Mouse (Mus musculus) urinary bladder, postnatal 25 days (tissue): ENCODE measurements around the gene Xndc1.

Experiments
- DNase-seq: peaks from one replicate; pipeline ENCODE4 v3.0.0; 2022; ENCODE audit warnings: low spot score

Xndc1 gene

DNA sequence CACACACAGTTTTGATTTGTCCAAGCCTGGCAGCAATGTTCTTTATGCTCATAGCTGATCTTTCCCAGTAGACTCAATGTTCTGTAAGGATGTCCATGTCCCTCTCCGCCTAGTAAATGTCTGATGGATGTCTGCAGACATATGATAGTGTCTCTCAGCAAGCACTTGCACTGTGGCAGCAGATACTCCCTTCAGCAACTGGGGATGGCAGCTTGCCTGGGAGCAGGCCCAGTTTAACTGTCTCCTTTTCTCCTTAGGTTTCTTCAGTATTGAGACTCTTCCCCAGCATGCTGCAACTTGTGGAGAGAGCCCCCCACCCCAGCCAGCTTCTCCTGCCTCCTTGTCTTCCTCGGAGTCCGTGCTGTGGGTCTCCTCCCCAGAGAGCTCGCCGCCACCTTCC lies 16.5 kb downstream of the Xndc1 start:
- DNase-seq, result no peak

DNA sequence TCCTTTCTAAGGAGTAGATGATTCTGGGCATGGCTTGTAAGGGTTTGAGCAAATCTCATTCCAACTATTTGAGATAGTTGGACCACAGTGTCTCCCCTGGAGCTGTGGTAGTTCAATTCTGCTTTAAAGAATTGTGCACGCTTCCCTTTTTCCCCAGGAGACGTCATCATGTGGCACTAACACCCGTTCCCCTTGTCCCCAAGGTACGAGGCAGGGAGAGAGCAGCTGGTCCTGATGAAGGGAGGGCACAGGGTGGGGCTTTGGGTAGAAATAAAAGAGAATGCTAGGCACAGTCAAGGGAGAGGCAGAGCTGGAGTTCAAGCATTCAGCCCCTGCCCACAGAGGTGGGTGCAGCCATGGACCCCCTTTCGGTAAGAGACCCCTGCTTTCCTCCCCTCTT lies 17.5 kb downstream of the Xndc1 start, which contains the start of gene Trpc2:
Gene Trpc2, plus strand, starts transcription at position 301 of the 400 bp plus-strand sequence.
- no peak for DNase-seq

DNA sequence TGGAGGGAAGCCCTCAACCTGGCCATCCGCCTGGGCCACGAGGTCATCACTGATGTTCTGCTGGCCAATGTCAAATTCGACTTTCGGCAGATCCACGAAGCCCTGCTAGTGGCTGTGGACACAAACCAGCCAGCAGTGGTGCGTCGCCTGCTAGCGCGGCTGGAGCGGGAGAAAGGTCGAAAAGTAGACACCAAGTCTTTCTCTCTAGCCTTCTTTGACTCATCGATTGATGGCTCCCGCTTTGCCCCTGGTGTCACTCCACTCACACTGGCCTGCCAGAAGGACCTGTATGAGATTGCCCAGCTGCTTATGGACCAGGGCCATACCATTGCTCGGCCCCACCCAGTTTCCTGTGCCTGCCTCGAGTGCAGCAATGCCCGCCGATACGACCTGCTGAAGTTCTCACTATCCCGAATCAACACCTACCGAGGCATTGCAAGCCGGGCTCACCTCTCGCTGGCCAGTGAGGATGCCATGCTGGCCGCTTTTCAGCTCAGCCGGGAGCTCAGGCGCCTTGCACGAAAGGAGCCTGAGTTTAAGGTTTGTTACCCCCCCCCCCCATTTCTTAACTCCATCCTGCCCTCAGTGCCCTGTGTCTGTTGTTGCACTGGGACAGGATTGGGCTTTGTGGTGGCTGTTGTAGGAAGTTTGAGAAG lies 18.9 kb downstream of the Xndc1 start:
- no peak for DNase-seq

DNA sequence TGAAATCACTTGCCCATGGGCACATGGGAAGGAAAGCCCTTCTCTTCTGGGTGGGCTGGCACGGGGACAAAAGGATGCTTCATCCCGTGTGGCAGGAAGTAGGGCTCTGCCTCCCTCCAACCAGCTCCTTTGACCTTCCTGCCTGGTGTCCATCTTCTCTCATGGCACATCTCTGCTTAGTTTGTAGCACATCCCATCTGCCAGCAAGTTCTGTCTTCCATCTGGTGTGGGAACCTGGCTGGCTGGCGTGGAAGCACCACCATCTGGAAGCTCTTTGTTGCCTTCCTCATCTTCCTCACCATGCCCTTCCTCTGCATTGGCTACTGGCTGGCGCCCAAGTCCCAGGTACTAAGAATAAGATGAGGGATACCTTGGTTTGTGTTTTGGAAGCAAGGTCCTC lies 22.0 kb downstream of the Xndc1 start:
- no peak for DNase-seq

DNA sequence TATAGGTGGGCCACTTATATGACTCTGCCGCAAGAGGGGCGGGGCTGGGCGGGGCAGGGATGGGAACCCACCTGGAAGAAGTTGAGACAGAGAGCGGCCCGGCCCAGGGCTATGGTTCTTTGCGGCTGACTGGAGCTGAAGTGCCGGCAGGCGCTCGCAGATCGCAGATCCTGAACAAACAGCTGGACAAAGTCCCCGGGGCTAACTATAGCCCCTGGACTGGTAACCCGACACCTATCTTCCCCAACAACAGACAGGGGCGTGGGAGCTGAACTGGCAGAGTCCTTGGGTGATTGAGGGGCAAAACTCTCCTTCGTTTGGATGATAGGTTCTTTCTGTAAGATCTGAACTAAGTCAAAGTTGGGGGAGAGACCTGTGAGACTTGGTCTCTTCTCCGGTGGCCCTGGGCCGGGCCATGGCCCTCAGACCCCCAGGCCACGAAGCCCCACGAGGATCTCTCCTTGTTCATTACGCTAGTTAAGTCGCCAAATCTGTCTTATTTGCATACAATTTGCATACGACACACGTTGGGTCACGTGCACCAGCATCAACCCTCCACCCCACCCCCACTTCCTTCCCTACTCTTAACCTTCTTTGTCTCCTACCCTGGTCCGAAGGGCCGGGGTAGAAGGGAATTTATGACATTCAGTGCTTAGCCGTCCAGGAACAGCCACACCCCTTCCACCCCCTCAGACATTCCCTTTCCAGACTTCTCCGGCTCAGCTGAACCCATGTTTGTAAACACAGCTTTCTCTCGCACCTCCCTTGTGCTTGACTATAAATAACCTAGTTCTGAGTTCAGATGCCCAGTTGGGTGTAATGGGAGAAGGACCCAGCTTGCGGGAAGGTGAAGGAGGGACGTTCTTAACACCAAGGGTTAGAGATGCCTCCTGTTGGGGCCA lies 34.7 kb downstream of the Xndc1 start:
- no peak for DNase-seq

DNA sequence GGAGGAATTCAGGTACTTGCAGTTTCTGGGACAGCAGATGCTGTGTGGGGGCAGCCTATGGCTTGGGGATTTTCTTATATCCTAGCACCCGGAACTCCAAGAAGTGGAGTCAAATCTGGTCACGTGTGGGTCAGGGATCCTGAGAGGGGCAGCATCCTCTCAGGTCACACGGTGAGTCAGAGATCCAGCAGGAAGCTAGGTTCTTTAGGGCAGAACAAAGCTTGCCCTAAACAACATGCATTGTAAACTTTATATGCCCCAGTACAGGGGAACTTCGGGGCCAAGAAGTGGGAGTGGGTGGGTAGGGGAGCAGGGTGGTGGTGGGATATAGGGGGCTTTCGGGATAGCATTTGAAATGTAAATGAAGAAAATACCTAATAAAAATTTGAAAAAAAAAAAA lies 35.6 kb downstream of the Xndc1 start:
- no peak for DNase-seq

DNA sequence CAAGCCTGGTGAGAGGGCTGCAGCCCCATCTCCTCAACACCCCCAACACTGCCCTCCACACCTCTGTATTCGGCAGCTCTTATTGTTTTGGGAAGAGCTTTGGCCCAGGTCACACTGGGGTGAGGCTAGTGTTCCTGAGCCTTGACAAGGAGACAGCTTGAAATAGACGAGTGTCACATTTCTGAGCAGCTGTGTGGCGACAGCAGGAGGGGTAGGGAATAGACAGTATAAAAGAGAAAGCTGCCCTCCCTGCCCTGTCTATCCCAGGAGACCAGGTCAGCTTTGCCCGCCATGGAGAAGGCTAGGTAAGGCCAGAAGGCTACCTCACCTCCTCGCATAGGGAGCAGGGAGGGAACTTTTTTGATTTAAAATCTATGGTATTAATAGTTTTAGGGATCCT lies 36.2 kb downstream of the Xndc1 start, which contains the start of gene Art1:
Gene Art1, plus strand, starts transcription at position 257 of the 400 bp plus-strand sequence.
- no peak for DNase-seq

DNA sequence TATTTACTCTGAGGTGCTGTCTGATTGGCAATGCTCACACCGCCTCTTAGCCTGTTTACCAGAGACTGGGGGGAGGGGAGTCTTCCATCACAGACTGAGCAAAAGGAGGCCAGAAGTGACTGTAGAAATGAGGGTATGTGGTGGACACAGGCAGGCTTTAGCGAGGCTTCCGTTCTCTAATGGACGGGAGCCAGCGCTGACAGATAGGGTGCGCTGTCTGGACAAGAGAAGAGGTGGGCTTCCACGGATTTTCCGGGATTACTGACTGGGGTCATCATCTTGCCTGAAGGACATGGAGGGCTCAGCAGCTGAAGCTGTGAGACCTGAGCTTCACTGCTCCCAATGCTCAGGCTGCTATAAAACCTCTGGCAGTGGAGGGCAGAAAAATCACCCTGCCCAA lies 36.9 kb downstream of the Xndc1 start:
- no peak for DNase-seq

DNA sequence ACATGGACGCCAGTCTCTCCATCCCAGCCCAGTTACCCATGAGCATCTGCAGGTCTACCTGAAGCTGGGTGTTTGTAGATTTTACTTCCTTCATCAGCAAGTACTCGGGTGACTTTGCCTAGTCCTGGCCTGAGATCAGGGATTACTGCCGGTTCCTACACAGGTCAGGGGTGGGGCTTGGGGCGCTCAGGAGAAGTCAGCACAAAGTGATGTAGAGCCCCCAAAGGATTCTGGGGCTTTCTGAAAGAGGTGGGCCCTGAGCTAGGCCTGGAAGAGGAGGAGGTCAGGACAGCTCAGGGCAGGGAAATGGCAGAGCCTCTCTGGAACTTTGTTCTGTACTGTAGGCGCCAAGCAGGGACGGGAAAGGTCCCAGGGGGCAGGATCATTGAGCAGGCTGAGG lies 37.4 kb downstream of the Xndc1 start:
- no peak for DNase-seq

DNA sequence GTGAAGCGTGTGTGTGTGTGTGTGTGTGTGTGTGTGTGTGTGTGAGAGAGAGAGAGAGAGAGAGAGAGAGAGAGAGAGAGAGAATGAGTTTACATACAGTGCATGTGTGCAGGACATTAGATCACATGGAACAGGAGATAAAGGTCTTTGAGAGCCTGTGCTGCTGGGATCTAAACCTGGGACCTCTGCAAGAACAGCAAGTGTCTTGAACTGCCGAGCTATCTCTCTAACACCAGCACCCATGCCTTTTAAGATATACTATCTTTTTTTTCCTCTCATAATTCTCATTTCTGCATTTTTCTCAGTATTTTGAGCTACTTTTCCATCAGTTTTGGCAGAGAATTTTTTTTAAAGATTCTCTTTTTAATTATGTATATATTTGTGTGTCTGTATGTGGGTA lies 38.2 kb downstream of the Xndc1 start:
- no peak for DNase-seq

DNA sequence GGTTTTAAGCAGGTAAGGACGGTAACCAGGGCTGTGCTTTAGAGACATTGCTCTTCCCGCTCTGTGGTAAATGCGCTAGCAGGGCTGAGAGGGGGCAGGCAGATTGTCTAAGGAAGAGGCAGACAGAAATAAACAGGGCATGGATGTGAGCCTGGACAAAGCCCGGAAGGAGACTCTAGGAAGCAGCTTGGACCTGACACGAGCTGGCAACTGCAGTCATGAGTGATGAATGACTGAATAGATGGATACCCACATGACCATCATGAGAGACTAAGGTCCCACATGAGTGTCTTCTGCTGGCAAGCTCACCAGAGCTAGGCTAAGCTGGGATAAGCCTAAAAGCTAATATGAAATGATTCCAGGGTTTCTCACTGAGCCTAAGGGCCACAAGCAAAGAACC lies 38.8 kb downstream of the Xndc1 start:
- DNase-seq, result no peak

DNA sequence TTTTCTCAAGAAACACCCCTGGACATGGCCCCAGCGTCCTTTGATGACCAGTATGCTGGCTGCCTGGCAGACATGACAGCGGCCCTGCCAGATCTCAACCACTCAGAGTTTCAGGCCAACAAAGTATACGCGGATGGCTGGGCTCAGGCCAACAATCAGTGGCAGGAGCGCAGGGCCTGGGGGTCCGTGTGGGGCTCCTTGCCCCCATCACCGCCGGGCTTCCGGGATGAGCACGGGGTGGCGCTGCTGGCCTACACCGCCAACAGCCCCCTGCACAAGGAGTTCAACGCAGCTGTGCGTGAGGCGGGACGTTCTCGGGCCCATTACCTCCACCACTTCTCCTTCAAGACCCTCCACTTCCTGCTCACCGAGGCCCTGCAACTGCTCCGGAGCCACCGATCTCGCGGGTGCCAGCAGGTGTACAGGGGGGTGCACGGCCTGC lies 41.4 kb downstream of the Xndc1 start:
- DNase-seq, result no peak

DNA sequence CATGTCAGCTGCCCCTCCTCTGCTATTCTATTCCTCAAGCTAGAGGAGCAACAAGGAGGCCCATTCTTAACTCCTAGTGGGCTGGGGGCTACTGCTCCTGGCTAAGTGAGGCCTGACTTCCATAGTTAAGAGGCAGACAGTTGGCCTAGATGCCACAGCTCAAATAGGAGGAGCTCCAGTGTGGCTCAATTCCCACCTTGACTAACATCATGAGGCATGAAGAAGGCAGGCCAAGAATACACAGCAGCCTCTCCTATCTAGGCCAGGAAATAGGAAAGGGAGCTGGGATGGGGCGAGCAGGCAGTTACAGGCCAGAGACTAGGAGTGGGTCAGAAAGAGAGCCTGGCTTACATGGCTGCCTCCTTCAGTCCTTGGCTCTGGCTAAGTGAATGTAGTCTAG lies 42.9 kb downstream of the Xndc1 start:
- no peak for DNase-seq

DNA sequence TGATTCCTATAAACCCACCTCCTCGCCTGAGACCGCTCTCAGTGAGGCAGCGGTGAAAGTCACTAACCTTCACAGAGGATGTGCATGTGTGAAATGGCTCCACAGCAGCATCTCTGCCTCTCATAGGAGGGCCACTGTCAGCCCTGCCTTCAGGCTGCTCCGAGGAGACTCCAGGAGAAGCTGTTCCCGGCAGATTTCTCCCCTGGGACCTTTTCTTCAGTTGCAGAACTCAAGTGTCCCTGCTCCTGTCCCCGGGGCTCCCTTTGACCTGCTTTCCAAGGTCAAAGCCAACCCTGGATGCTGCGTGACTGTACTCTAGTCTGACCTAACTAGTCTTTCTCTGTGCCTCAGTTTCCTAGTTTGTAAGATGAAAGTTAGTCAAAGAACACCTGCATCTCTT lies 43.9 kb downstream of the Xndc1 start, which contains the start of gene Art5:
Gene Art5, minus strand, starts transcription at position 319 of the 400 bp plus-strand sequence.
- DNase-seq, result no peak

DNA sequence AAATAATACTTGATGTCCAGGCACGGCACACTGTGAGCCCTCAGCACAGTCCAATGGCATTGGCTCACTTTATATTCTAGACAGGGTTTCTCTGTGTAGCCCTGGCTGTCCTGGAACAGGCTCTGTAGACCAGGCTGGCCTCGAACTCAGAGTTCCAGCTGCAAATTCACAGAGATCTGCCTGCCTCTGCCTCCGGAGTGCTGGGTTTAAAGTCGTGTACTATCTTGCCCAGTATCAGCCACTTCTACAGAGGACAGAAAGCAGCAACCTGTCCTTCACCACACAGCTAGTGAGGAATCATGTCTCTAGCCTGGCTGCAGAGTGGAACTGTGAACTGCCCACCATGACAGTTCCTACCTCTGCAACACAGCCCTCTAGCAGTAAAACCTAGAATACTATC lies 44.4 kb downstream of the Xndc1 start:
- DNase-seq, result no peak

DNA sequence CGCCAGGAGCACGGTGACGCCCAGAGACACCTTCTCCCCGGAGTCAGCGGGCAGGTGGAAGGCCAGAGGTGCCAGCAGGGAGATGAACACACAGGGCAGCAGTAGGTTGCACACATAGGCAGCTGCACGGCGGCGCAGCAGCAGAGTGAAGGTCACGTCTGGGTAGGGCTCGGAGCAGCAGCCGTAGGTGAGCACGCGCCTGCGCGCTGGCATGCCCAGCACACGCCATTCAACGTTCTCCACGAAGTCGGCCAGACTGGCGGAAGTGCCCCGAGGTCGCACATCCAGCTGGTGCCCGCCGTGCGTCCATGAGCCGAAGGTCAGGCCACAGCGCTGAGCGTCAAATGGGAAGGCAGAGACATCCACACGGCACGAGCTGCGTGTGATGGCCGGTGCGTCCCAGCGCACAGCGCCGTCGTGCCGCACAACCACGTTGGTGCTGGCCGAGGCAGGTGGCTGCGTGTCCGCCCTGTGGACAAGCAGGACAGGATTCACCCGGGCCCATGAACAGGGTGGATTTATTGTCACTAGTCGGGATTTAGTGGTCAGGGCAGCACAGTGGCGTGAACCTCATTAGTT lies 47.9 kb downstream of the Xndc1 start:
- no peak for DNase-seq

DNA sequence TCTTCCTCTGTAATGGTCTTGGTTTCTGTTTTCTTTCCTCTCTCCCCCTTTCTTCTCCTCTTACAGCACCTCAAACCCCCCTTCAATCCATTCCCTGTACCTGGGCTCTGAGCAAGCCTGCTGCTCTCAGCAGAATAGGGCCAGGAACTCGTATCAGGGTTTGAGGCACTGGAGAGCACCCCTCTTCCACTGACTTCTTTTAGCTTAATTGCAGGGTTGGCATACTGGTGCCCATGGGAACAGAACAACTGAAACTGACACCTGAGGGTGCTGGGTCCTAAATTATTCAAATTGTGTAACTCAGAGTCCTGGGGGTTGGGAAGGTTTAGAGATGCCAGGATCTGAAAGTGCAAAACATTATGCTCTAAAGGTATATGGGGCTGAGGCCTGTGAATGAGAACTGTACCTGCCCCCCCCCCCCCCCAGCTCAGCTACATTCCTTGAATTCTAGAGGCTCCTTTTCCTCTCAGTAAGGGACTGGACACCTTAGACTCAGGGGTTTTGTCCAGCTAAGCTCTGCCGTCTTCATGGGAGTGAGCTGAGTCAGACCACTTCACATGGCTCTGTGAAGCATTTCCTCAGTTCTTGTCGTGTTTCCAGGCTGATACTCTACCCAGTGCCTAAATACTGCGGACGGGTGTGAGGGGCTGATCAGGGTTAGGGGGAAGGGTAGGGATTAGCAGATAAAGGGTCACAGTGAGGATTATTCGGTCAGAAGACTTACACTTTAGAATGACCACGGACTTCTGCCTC lies 51.4 kb downstream of the Xndc1 start, which contains the start of gene Chrna10:
Gene Chrna10, minus strand, starts transcription at position 250 of the 753 bp plus-strand sequence.
- DNase-seq, result no peak

DNA sequence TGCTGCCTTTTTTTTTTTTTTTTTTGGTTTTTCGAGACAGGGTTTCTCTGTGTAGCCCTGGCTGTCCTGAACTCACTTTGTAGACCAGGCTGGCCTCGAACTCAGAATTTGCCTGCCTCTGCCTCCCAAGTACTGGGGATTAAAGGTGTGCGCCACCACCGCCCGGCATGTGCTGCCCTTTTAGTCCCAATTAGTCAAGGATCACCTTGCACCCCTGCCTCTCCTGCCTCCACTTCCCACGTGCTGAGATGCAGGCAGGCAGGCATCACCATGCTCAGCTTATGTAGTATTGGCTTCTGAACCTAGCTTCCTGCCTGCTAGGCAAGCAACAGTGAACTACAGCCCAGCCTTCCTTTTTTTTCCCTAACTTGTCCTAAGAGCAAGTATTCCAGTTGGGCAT lies 52.1 kb downstream of the Xndc1 start:
- DNase-seq, result no peak

DNA sequence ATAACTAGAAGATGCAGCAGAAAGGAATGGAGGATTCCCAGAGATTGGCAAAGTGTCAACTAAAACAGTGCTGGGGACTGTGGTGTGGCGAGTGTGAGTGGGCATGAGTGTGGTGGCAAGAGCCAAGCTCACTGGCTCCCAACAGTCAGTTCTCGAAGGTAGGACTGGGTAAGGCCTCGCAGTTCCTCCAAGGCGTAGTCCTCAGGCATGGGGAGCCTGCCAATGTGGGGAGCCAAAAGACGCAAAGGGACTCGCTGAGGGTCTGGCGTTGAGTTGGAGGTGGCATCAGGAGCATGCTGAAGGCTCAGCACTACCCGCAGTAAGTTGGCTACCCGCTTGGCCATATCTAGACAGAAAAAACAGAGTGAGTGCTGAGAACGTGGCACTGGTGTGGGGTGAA lies 55.0 kb downstream of the Xndc1 start:
- DNase-seq, result no peak

DNA sequence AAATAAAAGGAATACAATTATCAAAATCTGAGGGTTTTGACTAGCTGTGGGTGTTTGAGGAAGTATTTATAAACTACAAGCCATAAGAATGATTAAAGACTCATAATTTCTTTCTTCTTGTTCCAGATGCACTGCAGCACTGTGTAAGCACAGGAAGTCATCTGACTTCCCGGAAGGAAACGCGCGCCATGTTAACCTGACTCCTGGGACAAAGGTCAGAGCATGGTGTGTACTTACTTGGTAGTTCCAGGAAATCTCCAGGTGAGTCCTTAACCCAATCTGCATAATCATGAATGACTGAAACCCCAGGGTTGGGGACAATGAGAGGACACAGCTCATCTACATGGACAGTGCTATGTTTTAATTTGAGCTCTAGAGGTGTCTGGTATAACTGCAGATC lies 67.1 kb downstream of the Xndc1 start:
- no peak for DNase-seq
